Mouse (Mus musculus) brown adipose tissue, adult 24 weeks (tissue): Measurements from ENCODE around the gene Ntf5. TPM values are rescaled to one million over a fixed set of nuclear protein-coding genes. Genes with fewer than 3 reads are reported as not detected.

Experiments used
- H3K27ac ChIP-seq: fragments of 200-500 bp; replicated peaks from 2 replicates; pipeline ENCODE4 v1.5.1; 2012; ENCODE audit warnings: low read depth, mild to moderate bottlenecking, low read length
- H3K4me1 ChIP-seq: fragments of 200-500 bp; 2 replicates; pipeline ENCODE4 v1.6.1; 2012; ENCODE audit warnings: low read length, mixed read lengths; ENCODE audit not compliant: control insufficient read depth, insufficient read depth, insufficient read length
- H3K4me3 ChIP-seq: fragments of 200-500 bp; 2 replicates; pipeline ENCODE4 v1.5.1; 2012; ENCODE audit warnings: low read depth, mild to moderate bottlenecking, low read length, moderate library complexity; ENCODE audit not compliant: insufficient read depth
- polyA plus RNA-seq: library from polyadenylated mRNA; stranded (reverse); fragments of >200 nt; gene quantifications from 2 replicates; pipeline ENCODE4 v1.2.4, GENCODE M21; 2012; ENCODE audit not compliant: missing spikeins, insufficient read depth, insufficient read length

Gene Ntf5
- polyA plus RNA-seq, 1 experiment, result not detected

GRCm38 (mm10) chr7:45413864-45414739 is 607 bp downstream of the Ntf5 start:
- H3K27ac ChIP-seq, result no peak overlapping the region
- H3K4me1 ChIP-seq, result peaks cover 3% of the 10 kb centered on the region; the same call in 1 of the 2 replicates
- H3K4me3 ChIP-seq, result peak overlapping the region; percentile 35

GRCm38 (mm10) chr7:45414740-45415224 is 1.3 kb downstream of the Ntf5 start:
- H3K27ac ChIP-seq, result no peak overlapping the region
- no peak overlapping the region for H3K4me3 ChIP-seq
- H3K4me1 ChIP-seq, result peaks cover 3% of the 10 kb centered on the region; the same call in 1 of the 2 replicates

- Histone ChIP-seq H3K4me3 (no peak overlapping the region), H3K4me1 (peaks cover 3% of the 10 kb centered on the region; the same call in 1 of the 2 replicates), H3K27ac (no peak overlapping the region)
These were observed 2.1 kb downstream of the Ntf5 start for GRCm38 (mm10) chr7:45415636-45416035.

GRCm38 (mm10) chr7:45417962-45418492 is 4.5 kb downstream of the Ntf5 start:
- Histone ChIP-seq H3K4me3 (no peak overlapping the region), H3K27ac (no peak overlapping the region), H3K4me1 (peaks cover 3% of the 10 kb centered on the region; the same call in 1 of the 2 replicates)

GRCm38 (mm10) chr7:45419859-45420614 is 6.5 kb downstream of the Ntf5 start:
- no peak overlapping the region for H3K27ac ChIP-seq
- no peaks in the 10 kb centered on the region for H3K4me1 ChIP-seq
- H3K4me3 ChIP-seq, result no peak overlapping the region

- Histone ChIP-seq H3K4me3 (no peak within 1 kb of the TSS), H3K4me1 (no peaks in the 10 kb centered on the region), H3K27ac (no peak within 1 kb of the TSS)
These were observed 7.1 kb downstream of the Ntf5 start, which contains the start of gene Lhb for GRCm38 (mm10) chr7:45420615-45420919. Gene Lhb, plus strand, starts transcription at chr7:45420820.

- Histone ChIP-seq H3K4me3 (no peak overlapping the region), H3K4me1 (no peaks in the 10 kb centered on the region), H3K27ac (no peak overlapping the region)
These were observed 7.7 kb downstream of the Ntf5 start for GRCm38 (mm10) chr7:45421194-45421593.

GRCm38 (mm10) chr7:45426556-45426955 is 13.1 kb downstream of the Ntf5 start:
- Histone ChIP-seq H3K4me3 (no peak overlapping the region), H3K27ac (no peak overlapping the region), H3K4me1 (no peaks in the 10 kb centered on the region)

GRCm38 (mm10) chr7:45433835-45434202 is 20.3 kb downstream of the Ntf5 start:
- Histone ChIP-seq H3K4me1 (peaks cover 14% of the 10 kb centered on the region), H3K27ac (peak overlapping the region; percentile 42), H3K4me3 (peak overlapping the region; percentile 78)

- Histone ChIP-seq H3K4me3 (peak within 1 kb of the TSS; percentile 78), H3K27ac (peak within 1 kb of the TSS; percentile 95), H3K4me1 (peaks cover 14% of the 10 kb centered on the region)
These were observed 20.9 kb downstream of the Ntf5 start, which contains the start of gene Gys1 for GRCm38 (mm10) chr7:45434203-45435015. Gene Gys1, plus strand, starts transcription at chr7:45434844.

- Histone ChIP-seq H3K4me1 (peaks cover 14% of the 10 kb centered on the region), H3K4me3 (peak overlapping the region; percentile 76)
These were observed 21.5 kb downstream of the Ntf5 start for GRCm38 (mm10) chr7:45435038-45435437.

GRCm38 (mm10) chr7:45436444-45436843 is 22.9 kb downstream of the Ntf5 start:
- Histone ChIP-seq H3K4me1 (peaks cover 14% of the 10 kb centered on the region), H3K4me3 (peak overlapping the region; percentile 76), H3K27ac (peak overlapping the region; percentile 95; the same call in 1 of the 2 replicates)

More at GRCm38 (mm10) chr7:45435038-45435437, 21.5 kb downstream of the Ntf5 start:
- H3K27ac ChIP-seq, result peak overlapping the region; percentile 95

- Histone ChIP-seq H3K27ac (no peak overlapping the region), H3K4me3 (no peak overlapping the region)
These were observed 23.6 kb downstream of the Ntf5 start for GRCm38 (mm10) chr7:45437046-45437445.

GRCm38 (mm10) chr7:45437521-45438276 is 24.2 kb downstream of the Ntf5 start, which contains the start of gene Ruvbl2:
Gene Ruvbl2, minus strand, starts transcription at chr7:45438096.
- peaks cover 14% of the 10 kb centered on the region for H3K4me1 ChIP-seq
- H3K4me3 ChIP-seq, result no peak within 1 kb of the TSS
- no peak within 1 kb of the TSS; the same call in 1 of the 2 replicates for H3K27ac ChIP-seq

More at GRCm38 (mm10) chr7:45437046-45437445, 23.6 kb downstream of the Ntf5 start:
- H3K4me1 ChIP-seq, result peaks cover 14% of the 10 kb centered on the region
